Mouse (Mus musculus): ENCODE data around the gene Man2a2.

DNA sequence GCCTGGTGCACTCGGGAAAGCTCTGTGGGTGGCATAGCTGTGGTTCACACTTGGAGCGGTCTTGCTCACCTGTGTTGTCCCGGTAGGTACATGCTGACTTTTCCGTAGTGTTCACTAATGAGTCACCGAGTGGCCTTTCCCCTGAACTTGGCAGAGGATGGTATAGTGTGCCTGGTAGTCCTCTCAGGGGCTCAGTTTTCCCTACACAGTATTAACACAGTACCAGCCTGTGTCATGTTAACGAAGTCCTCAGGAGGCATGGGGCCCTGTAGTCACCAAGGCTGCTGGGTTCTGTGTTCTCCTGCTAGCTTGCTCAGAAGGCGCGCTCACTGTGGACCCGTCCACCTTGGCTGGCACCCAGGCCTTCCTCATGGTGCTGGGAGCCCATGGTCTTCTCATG, 39.2 kb upstream of the Man2a2 start:
- no peak for TF ChIP-seq POLR2A (IDR thresholded peaks at IDR 0.05; ENCODE audit: borderline replicate concordance, control insufficient read depth, low read depth, low read length)
- TF ChIP-seq CTCF (IDR thresholded peaks at IDR 0.05; ENCODE audit: control insufficient read depth, insufficient read depth, low read length) = no peak
